Mouse (Mus musculus) forelimb bud, embryonic 11.5 days (tissue): ENCODE results near the gene Gm21028.
"Not testable (repeated sequence)": the region's sequence is repeated elsewhere in the genome, so short reads cannot be mapped to it uniquely, and the experiment has no call there.

Experiments
- DNase-seq: peaks from one replicate; pipeline ENCODE4 v3.0.0-alpha.2; 2012; ENCODE audit warnings: low read depth, low spot score

The Gm21028 gene

DNA sequence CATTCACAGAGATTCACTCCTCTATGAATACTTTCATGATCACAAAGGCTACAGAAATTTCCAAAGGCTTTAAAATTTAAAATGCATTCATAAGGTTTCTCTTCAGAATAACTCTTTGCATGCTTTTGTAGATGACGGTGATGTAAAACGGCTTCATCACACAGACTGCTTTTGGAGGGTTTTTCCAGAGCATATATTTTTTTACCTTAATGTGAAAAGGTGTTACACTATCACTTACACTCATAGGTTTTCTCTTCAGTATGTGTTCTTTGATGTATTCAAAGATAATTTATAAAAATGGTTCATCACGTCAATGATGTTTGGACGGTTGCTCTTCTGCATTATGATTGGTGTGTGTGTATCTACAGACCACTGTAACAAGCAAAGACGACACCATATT, at the start of gene Gm21028:
Gene Gm21028, minus strand, starts transcription at position 101 of the 400 bp plus-strand sequence.
- DNase-seq = no peak

DNA sequence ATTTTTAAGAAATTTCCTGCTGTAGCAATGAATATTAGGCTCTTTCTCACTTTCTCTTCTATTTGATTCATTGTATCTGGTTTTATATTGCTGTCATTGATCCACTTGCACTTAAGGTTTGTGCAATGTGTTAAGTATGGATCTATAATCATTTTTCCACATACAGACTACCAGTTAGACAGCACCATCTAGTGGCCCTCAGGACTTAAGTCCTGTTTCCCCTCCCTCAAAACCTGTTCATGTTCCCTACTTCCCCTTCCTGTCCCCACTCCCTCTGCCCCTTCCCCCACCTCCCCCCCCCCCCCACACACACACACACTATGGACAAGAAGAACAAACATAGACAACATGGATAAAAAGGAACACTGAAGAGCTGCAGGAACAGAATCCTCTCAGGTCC, 17.3 kb upstream of the Gm21028 start:
- not testable (repeated sequence) for DNase-seq

DNA sequence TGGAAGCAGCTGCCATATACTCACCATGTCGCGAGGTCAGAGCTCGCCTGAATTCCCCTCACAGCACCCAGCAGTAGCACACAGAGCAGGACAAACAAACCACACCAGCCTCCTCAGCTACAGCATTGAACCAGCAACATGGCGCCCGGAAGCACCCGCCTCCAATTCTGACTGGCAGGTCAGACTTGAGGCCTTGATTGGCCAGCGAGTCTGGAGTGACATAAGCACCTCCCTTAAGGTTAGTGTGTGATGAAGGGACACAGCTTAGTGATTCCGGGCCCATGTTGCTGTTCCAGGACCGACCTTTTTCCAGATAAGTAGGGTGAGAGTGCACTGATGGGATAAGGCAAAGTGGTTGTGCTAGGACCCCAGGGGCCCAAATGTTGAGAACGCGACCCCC, 14.0 kb upstream of the Gm21028 start, which contains the start of gene Zfp977:
Gene Zfp977, minus strand, starts transcription at position 135 of the 400 bp plus-strand sequence.
- DNase-seq = not testable (repeated sequence)

DNA sequence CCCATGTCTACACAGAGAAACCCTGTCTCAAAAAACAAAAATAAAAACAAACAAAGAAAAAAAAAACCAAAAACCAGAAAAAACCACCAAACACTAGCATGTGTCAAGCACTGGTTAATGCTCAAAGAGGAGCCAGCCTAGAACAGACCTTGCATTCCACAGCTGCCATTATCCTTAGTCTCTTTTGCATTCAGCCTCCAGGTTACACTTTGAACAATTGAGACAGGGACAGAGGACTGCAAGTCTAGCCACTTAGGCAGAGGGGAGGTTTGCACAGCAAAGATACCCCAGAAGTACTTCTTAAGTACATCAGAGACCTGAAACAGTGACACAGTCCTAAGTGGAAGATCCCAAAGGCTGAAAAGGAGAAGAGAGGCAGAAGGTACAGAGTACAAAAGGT, 12.9 kb upstream of the Gm21028 start:
- DNase-seq = not testable (repeated sequence)

DNA sequence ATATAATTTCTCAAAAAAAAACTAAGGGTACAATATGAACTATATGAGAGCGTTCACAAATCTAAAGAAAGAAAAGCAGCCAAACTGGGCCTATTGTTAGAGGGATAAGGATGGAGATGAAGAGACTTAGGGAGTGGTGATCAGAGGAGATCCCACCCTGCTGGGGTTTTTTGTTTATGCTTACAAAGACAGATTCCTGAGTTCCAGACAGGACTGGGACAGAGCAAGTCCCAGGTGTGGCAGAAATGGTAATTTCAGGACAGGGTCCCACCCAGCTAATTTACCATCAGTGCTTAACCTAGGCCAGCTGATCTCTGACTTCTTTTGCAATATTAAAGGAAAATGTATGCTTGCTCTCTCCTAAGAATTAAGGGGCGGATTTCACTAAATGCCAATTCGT, 26.6 kb downstream of the Gm21028 start:
- no peak for DNase-seq
